Mouse (Mus musculus) ES-E14 (cell line): Measurements from ENCODE around the gene Tsc22d3. TPM values are rescaled to one million over a fixed set of nuclear protein-coding genes. Genes with fewer than 3 reads are reported as not detected.

Experiments used
- DNase-seq: peaks from one replicate; pipeline ENCODE4 v3.0.0-alpha.2; 2013; ENCODE audit warnings: low read depth, low spot score
- H3K27ac ChIP-seq: 2 replicates; pipeline ENCODE4 v1.5.1; 2012; ENCODE audit warnings: low read depth, mild to moderate bottlenecking, low read length, moderate library complexity, mixed read lengths; ENCODE audit not compliant: poor library complexity, insufficient read depth, severe bottlenecking
- H3K36me3 ChIP-seq: 2 replicates; pipeline ENCODE4 v1.6.1; 2012; ENCODE audit warnings: mild to moderate bottlenecking, low read length, moderate library complexity, mixed read lengths; ENCODE audit not compliant: control insufficient read depth, poor library complexity, insufficient read depth, severe bottlenecking
- H3K4me1 ChIP-seq, 2 experiments: fragments of 150-350 bp in 1 of 2; sonication (generic) in 1 of 2; 2 replicates each; pipeline ENCODE4 v1.6.1; 2012; ENCODE audit warnings: low read length in 2 of 2, mild to moderate bottlenecking in 1 of 2, mixed read lengths in 1 of 2; ENCODE audit not compliant: control insufficient read depth in 2 of 2, insufficient read depth in 2 of 2, poor library complexity in 1 of 2
- H3K4me3 ChIP-seq, 2 experiments: fragments of 150-350 bp in 1 of 2; sonication (generic) in 1 of 2; 2 replicates each; pipeline ENCODE4 v1.5.1; 2012; ENCODE audit warnings: low read length in 2 of 2, low read depth in 1 of 2, mild to moderate bottlenecking in 1 of 2, mixed read lengths in 1 of 2; ENCODE audit not compliant: insufficient read depth in 1 of 2, poor library complexity in 1 of 2, severe bottlenecking in 1 of 2
- H3K9ac ChIP-seq: 2 replicates; pipeline ENCODE4 v1.6.1; 2012; ENCODE audit warnings: low read depth, mild to moderate bottlenecking, low read length, mixed read lengths; ENCODE audit not compliant: poor library complexity, insufficient read depth, severe bottlenecking
- H3K9me3 ChIP-seq: fragments of 150-350 bp; sonication (generic); 2 replicates; pipeline ENCODE4 v1.6.1; 2012; ENCODE audit warnings: low read depth, mild to moderate bottlenecking, low read length; ENCODE audit not compliant: control insufficient read depth, insufficient read depth
- CHD2 ChIP-seq: IDR thresholded peaks from 2 replicates; pipeline ENCODE4 v1.6.1; 2014; ENCODE audit warnings: mild to moderate bottlenecking, low read depth, low read length, inconsistent platforms
- HCFC1 ChIP-seq: IDR thresholded peaks from 2 replicates; pipeline ENCODE4 v1.6.1; 2012; ENCODE audit warnings: low read length, inconsistent platforms, borderline replicate concordance; ENCODE audit not compliant: insufficient read depth
- MAFK ChIP-seq: IDR thresholded peaks from 2 replicates; pipeline ENCODE4 v1.6.1; 2014; ENCODE audit warnings: mild to moderate bottlenecking, low read depth, low read length, inconsistent platforms; ENCODE audit not compliant: insufficient read depth
- ZC3H11A ChIP-seq: IDR thresholded peaks from 2 replicates; pipeline ENCODE4 v1.6.1; 2012; ENCODE audit warnings: low read depth, mild to moderate bottlenecking, inconsistent platforms, low read length, borderline replicate concordance
- ZNF384 ChIP-seq: IDR thresholded peaks from 2 replicates; pipeline ENCODE4 v1.6.1; 2012; ENCODE audit warnings: low read depth, low read length, inconsistent platforms
- in situ Hi-C, 2 experiments: fragments of 600-800 bp; cut with MboI; formaldehyde crosslinking; loops; one replicate each; pipeline ENCODE4 v1.15.1; 2025; ENCODE audit warnings: low sequenced_read_pairs in 2 of 2, inconsistent platforms in 1 of 2; ENCODE audit not compliant: unreplicated experiment in 2 of 2
- total RNA-seq: library from RNA; depleted of rRNA; stranded (reverse); fragments of 300-350 nt; gene quantifications from 2 replicates; pipeline ENCODE4 v1.2.3, GENCODE M21; 2012; rRNA removed

Gene Tsc22d3
- total RNA-seq = 2.5 and 3.5 TPM in 2 replicates

GRCm38 (mm10) chrX:140600410-140601109 lies at the start of gene Tsc22d3:
Gene Tsc22d3 (minus strand): TSS chrX:140600659.
- 0 out of 4 replicates have a peak, but pooled peaks cover 0 to 2% of the 10 kb centered on the region in 2 experiments for H3K4me1 ChIP-seq
- TF ChIP-seq MAFK (no peak), ZC3H11A (no peak), CHD2 (no peak), ZNF384 (no peak), HCFC1 (no peak)
- no peaks in the 10 kb centered on the region for H3K36me3 ChIP-seq
- in situ Hi-C loops = no loop called here
- DNase-seq = no peak
- peak within 1 kb of the TSS; percentile 30 to 74; a peak in 3 of 4 replicates for H3K4me3 ChIP-seq
- H3K27ac ChIP-seq = no peak within 1 kb of the TSS
- no peaks in the 10 kb centered on the region for H3K9me3 ChIP-seq
- no peak within 1 kb of the TSS for H3K9ac ChIP-seq

GRCm38 (mm10) chrX:140639592-140639991 lies 39.1 kb upstream of the Tsc22d3 start:
- H3K9me3 ChIP-seq = no peaks in the 10 kb centered on the region
- in situ Hi-C loops = no loop called here
- H3K27ac ChIP-seq = no peak overlapping the region
- no peak overlapping the region for H3K4me3 ChIP-seq
- DNase-seq = no peak
- no peak overlapping the region for H3K9ac ChIP-seq
- H3K36me3 ChIP-seq = no peaks in the 10 kb centered on the region
- no peak for TF ChIP-seq ZNF384
- TF ChIP-seq MAFK = no peak
- TF ChIP-seq HCFC1 = no peak
- TF ChIP-seq ZC3H11A = no peak
- TF ChIP-seq CHD2 = no peak
- H3K4me1 ChIP-seq = no peaks in the 10 kb centered on the region

GRCm38 (mm10) chrX:140638028-140638427 lies 37.6 kb upstream of the Tsc22d3 start:
- no peak overlapping the region for H3K9ac ChIP-seq
- no peaks in the 10 kb centered on the region for H3K36me3 ChIP-seq
- H3K27ac ChIP-seq = no peak overlapping the region
- in situ Hi-C loops = no loop called here
- H3K4me1 ChIP-seq = no peaks in the 10 kb centered on the region
- DNase-seq = no peak
- no peak overlapping the region for H3K4me3 ChIP-seq
- no peaks in the 10 kb centered on the region for H3K9me3 ChIP-seq
- no peak for TF ChIP-seq CHD2
- no peak for TF ChIP-seq MAFK
- TF ChIP-seq ZC3H11A = no peak
- TF ChIP-seq HCFC1 = no peak
- TF ChIP-seq ZNF384 = no peak

GRCm38 (mm10) chrX:140624875-140625594 lies 24.6 kb upstream of the Tsc22d3 start:
- no peak overlapping the region for H3K9ac ChIP-seq
- TF ChIP-seq HCFC1 (no peak), CHD2 (no peak), ZC3H11A (no peak), MAFK (no peak), ZNF384 (no peak)
- H3K36me3 ChIP-seq = no peaks in the 10 kb centered on the region
- no peak overlapping the region for H3K4me3 ChIP-seq
- in situ Hi-C loops = no loop called here
- DNase-seq = peak; percentile 12
- H3K9me3 ChIP-seq = no peaks in the 10 kb centered on the region
- no peaks in the 10 kb centered on the region for H3K4me1 ChIP-seq
- H3K27ac ChIP-seq = no peak overlapping the region

GRCm38 (mm10) chrX:140609938-140610337 lies 9.5 kb upstream of the Tsc22d3 start:
- no peaks in the 10 kb centered on the region for H3K4me1 ChIP-seq
- no peak overlapping the region for H3K9ac ChIP-seq
- no peak overlapping the region for H3K27ac ChIP-seq
- TF ChIP-seq HCFC1 (no peak), CHD2 (no peak), MAFK (no peak), ZC3H11A (no peak), ZNF384 (no peak)
- no peak overlapping the region for H3K4me3 ChIP-seq
- in situ Hi-C loops = no loop called here
- no peaks in the 10 kb centered on the region for H3K9me3 ChIP-seq
- DNase-seq = no peak
- H3K36me3 ChIP-seq = no peaks in the 10 kb centered on the region
